Mouse (Mus musculus): ENCODE measurements around the gene Lbr.

DNA sequence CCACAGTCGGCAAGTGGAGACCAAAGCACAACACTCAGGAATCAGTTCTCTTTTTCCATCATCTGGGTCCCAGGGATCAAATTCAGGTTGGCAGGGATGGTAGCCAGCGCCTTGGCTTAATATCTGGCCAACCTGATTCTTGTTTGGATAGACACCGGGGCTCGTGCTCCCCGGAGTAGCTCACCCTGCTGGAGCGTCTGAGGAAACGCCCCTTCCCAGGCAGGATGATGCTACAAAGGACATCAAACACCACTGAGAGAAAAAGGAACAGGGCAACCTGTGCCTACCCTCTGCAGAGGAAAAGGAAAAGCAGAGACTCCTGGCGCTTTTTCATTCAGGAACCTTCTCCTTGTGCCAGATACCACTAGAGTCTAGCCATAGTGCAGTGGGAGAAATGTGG, 20.6 kb upstream of the Lbr start:
- TF ChIP-seq CTCF (IDR thresholded peaks at IDR 0.05; ENCODE audit: borderline replicate concordance, control insufficient read depth, extremely low read depth, insufficient read depth, low read length, poor library complexity) (no peak), POLR2A (IDR thresholded peaks at IDR 0.05; ENCODE audit: control insufficient read depth, extremely low read depth, insufficient read depth, low read length, poor library complexity) (no peak)
